Mouse (Mus musculus): ENCODE results near the gene Maml1. TPM values are rescaled to one million over a fixed set of nuclear protein-coding genes. Genes with fewer than 3 reads are reported as not detected.

Maml1 gene
- total RNA-seq, 4 experiments from 2014 or later = 9.9 to 11.1 (median 10.6) TPM

- no peak for DNase-seq (ENCODE audit: low spot score in 2 of 2)
Measured at GRCm38 (mm10) chr11:50223783-50224662, 68.1 kb downstream of the Maml1 start.

DNA sequence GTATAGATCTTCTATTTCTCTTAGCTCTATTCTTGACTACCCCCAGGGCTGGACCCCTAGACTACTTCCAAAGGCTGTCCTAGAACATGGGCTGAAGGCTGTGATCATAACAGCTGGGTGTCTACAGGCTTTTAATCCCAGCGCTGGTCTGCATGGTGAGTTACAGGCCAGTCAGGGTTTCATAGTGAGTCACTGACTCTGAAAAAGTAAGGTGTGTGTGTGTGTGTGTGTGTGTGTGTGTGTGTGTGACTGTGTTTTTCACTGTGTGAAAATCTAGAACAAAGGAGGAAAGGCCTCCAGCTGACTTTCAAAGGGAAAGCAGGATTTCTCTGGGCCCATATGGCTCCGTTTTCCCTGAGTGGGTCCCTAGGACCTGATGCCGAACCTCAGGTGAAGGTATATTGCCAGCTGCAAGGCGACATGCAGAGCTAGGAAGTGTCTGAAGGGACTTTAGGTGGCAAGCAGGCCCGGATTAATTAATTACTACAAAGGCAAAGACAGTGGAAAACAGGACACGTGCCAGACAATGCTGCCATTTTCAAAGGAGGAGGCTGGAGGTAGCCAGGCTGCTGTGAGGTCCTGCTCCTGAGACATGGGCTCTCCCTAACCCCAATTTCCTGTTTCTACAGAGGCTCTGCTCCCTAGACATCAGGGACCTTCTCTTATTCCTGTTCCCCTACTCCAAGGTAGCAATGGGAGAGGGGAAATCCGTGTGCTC lies 69.4 kb downstream of the Maml1 start:
- DNase-seq (ENCODE audit: low spot score in 2 of 2) = no peak

DNA sequence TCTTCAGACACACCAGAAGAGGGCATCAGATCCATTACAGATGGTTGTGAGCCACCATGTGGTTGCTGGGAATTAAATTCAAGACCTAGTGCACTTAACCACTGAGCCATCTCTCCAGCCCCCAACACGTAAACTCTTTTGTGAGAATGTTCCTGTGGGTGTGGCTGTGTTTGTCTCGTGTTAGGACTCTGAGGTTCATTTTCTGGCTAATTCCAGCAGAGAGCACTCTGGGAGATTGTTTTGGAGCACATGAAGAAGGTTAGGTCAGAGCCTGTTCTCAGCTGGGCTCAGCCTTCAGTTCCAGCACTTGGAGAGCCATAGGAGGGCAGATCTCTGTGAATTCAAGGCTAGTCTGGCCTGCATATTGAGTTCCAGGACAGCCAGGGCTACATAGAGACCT lies 72.3 kb downstream of the Maml1 start:
- DNase-seq (ENCODE audit: low spot score in 2 of 2) = no peak

GRCm38 (mm10) chr11:50217811-50218210 lies 74.3 kb downstream of the Maml1 start:
- DNase-seq (ENCODE audit: low spot score in 2 of 2) = peak in 1 of 2 experiments; percentile 8

DNA sequence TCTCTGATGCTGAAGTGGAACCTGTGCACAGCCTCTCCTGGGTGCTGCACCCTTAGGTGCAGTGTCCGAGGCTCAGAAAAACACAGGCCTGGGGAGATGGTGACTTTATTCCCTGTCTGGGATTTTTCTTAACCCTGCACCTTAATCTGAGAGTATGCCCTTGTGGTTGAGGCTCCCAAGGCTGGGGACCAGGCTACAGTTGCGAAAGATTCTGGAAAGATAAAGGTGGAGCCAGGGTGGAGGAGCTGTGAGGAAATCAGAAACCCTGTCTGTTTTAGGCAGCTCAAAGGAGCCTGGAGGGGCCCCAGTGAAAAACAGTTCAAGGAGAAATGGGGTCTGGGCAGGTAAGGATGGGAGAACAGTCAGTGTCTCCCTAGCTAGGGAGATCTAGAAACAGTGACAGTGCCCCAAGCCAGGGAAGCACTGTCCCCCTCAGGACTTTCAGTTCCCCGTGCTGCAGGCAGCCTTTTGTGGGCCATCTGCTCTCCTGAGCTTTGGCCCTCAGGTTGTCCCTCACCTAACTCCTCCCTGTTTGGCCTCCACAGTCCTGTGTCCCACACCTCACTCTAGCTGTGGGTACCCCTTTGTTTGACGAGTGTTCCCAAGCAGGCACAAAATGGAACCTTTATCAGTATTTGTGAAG lies 75.3 kb downstream of the Maml1 start:
- DNase-seq (ENCODE audit: low spot score in 2 of 2) = no peak

DNA sequence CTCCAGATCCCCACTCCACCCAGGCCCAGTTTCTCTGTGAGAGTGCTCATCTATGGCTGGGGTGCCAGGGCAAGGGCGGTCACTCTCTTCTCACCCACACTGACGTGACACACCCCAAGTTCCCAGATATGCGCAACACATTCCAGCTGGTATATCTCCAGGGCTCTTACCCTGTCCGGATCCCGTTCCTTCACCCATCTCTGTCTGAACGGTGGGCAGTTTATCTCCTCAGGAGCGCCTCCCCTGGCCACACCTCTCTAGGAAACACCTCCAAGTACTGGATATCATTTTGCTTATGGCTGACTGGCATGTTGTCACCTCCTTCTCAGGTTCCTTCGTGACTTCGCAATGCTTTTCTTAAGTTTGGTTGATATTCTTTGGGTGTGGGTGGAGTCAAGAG lies 76.5 kb downstream of the Maml1 start:
- DNase-seq (ENCODE audit: low spot score in 2 of 2) = no peak

DNA sequence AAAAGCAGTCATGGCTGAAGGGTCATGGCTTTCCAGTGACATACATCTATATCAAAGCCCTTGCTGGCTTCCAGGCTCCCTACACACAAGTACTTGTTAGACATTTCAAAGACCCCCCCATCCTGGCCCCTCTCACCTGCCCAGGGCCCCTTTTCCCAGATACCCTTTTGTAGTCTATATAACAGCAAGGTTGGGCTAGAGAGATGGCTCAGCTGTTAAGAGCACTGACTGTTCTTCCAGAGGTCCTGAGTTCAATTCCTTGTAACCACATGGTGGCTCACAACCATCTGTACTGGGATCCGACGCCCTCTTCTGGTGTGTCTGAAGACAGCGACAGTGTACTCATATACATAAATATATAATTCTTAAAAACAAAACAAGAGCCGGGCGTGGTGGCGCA lies 77.5 kb downstream of the Maml1 start:
- DNase-seq (ENCODE audit: low spot score in 2 of 2) = no peak

DNA sequence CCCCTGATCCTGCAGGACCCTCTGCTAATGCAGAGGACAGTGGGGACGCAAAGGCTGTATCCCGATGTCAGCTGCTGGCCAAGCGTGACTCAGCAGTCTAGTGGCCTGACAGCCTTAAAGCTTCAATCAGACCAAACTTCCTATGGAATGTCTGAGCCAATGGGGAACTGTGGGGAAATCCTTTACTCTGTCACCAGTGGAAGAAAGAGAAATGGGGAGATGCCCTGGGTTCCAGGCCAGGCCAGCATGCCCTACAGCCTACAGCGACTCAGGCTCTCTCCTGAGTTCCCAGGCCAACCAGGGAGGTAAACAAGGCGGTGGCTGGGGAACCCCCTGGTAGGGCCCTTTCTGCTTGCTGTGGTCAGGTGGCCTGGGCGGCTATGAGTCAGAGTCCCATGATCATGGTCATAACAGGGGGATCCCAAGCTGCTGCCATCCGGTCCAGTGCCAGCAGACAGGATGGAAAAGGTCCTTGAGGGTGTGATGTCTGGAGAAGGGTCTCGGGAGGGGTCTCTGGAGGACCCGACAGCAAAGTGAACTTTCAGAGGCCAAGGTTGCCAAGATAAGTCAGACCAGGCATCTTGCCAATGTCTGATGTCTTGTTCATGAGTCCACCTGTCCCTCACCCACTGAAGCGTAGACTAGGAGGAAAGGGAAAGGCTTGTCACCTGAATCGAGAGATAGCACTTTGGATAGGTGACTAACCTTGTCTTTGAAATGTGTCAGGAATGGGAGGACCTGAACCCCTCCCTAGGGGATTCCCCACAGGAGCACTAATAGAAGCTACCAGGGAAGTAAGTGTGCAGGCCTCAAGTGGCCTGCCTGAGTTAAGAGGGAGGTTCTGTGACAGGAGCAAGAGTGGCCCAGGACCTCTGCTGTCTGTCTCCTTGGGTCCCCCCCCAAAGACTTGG lies 79.0 kb downstream of the Maml1 start:
- DNase-seq (ENCODE audit: low spot score in 2 of 2) = peak in 1 of 2 experiments; percentile 70

- no peak for DNase-seq (ENCODE audit: low spot score in 2 of 2)
Measured at GRCm38 (mm10) chr11:50212060-50212739, 79.9 kb downstream of the Maml1 start.

DNA sequence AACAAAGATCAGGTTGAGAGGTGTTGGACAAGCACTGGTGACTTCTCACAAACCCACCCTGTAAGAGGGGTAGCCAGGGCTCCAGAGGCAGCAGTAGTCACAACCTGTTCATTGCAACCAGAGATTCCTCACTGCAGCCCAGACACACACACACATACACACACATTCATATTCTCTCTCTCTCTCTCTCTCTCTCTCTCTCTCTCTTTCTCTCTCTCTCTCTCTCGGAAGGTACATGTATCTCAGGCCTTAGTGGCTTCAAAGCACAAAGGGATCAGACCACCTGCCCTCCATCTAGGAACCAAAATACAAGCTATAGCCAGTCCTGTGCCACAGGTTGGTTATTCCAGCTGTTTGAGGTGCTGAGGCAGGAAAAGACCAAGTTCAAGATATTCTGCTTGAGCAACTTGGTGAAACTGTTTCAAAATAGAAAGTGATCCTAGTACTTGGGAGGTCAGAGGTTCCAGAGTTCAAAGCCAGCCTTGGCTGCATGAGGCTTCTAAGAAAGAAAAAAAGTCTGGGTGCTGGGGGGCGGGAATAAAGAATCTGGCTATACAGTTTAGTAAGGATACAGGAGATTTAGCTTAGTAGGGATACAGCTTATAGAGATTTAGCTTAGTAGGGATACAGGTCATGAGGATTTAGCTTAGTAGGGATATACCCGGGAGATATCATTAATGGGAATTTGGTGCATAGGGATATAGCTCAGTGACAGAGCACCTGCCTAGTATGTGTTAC lies 80.6 kb downstream of the Maml1 start:
- DNase-seq (ENCODE audit: low spot score in 2 of 2) = no peak

GRCm38 (mm10) chr11:50210505-50211151 lies 81.5 kb downstream of the Maml1 start, which contains the start of the genes Sqstm1 and Mgat4b:
Sqstm1 (minus strand) TSS chr11:50210827.
Mgat4b (plus strand) TSS chr11:50210890.
- DNase-seq (ENCODE audit: low spot score in 2 of 2) = peak; percentile 72 to 80

GRCm38 (mm10) chr11:50210101-50210504 lies 82.0 kb downstream of the Maml1 start:
- DNase-seq (ENCODE audit: low spot score in 2 of 2) = peak; percentile 54 to 91

GRCm38 (mm10) chr11:50208039-50208438 lies 84.1 kb downstream of the Maml1 start:
- DNase-seq (ENCODE audit: low spot score in 2 of 2) = no peak

GRCm38 (mm10) chr11:50207344-50207743 lies 84.8 kb downstream of the Maml1 start:
- no peak for DNase-seq (ENCODE audit: low spot score in 2 of 2)

DNA sequence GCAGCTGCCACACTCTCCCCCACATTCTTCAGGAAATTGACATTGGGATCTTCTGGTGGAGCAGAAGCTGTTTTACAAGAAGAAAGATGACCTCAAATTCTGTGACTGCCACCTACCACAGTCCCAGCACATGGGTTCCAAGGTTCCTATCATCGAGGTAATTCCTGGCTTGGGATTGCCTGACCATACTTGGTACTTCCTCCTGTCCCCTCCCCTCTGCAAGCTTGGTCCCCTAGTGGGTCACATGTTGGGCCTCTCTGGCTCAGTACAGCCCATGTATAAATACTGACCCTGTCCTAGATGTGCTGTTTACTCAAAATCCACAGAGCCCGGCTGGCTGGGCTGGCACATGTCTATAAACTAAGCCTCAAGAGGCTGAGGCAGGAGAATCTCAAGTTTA lies 86.1 kb downstream of the Maml1 start:
- no peak for DNase-seq (ENCODE audit: low spot score in 2 of 2)

Measured in left cerebral cortex, adult 8-10 months (tissue).